Mouse (Mus musculus) bone marrow, adult 2 months (tissue): ENCODE results near the gene Gzmm.

ENCODE experiments used
- CTCF ChIP-seq: fragments of 200-500 bp; IDR thresholded peaks from 2 replicates; pipeline ENCODE4 v1.5.1; 2011; ENCODE audit warnings: low read length, control low read depth; ENCODE audit not compliant: control insufficient read depth, insufficient read depth
- POLR2A ChIP-seq: fragments of 200-500 bp; IDR thresholded peaks from 2 replicates; pipeline ENCODE4 v1.6.1; 2011; ENCODE audit warnings: low read depth, mild to moderate bottlenecking, control low read depth, low read length, borderline replicate concordance; ENCODE audit not compliant: control insufficient read depth

GRCm38 (mm10) chr10:79707162-79707561 lies 18.3 kb downstream of the Gzmm start:
- TF ChIP-seq CTCF (no peak), POLR2A (no peak)
